Mouse (Mus musculus) heart, postnatal 0 days (tissue): ENCODE results near the gene Dennd4a.

ENCODE experiments used
- CTCF ChIP-seq: IDR thresholded peaks from 2 replicates; pipeline ENCODE4 v1.5.1; 2016; ENCODE audit warnings: antibody characterized with exemption, control low read depth, low read depth
- EP300 ChIP-seq: IDR thresholded peaks from 2 replicates; pipeline ENCODE4 v1.6.1; 2016; ENCODE audit warnings: antibody characterized with exemption, low read depth

DNA sequence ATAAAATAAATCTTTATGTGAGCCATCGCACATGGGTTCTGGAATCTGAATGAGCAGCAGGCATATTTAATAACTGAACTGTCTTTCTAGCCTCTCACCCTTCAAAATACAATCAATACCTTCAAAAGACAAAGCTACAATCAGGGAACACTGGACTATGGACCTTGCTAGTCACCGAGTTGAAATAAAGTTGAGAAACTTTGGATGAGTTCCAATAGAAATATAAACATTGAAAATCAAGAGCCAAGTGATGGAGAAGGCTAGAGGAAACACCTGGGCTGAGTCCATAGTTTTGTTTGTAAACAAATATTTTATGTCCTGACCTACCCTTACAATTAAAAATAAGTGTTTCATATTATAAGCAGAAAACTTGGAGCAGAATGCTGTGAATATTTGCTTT lies 102.8 kb downstream of the Dennd4a start:
- TF ChIP-seq CTCF (no peak), EP300 (no peak)
